Mouse (Mus musculus) embryonic facial prominence, embryonic 11.5 days (tissue): Measurements from ENCODE around the gene Zar1. TPM values are rescaled to one million over a fixed set of nuclear protein-coding genes. Genes with fewer than 3 reads are reported as not detected.
"Not testable (repeated sequence)": the region's sequence is repeated elsewhere in the genome, so short reads cannot be mapped to it uniquely, and the experiment has no call there.

Experiments used
- ATAC-seq: fragments of 200-750 bp; cut with Nextera tagmentation; replicated peaks from 2 replicates; pipeline ENCODE4 v1.8.0; 2017; ENCODE audit warnings: low read depth; ENCODE audit not compliant: insufficient number of reproducible peaks, low FRiP score, low TSS enrichment
- DNase-seq: peaks from one replicate; pipeline ENCODE4 v3.0.0-alpha.2; 2015; ENCODE audit warnings: low spot score
- H3K27ac ChIP-seq: fragments of 300-500 bp; sonication (generic); replicated peaks from 2 replicates; pipeline ENCODE4 v1.5.1; 2014; ENCODE audit warnings: mild to moderate bottlenecking, low read depth, low read length, control low read depth
- H3K27me3 ChIP-seq: fragments of 300-500 bp; sonication (generic); 2 replicates; pipeline ENCODE4 v1.6.1; 2014; ENCODE audit warnings: mild to moderate bottlenecking, low read length, moderate library complexity, mixed read lengths; ENCODE audit not compliant: control insufficient read depth, insufficient read depth
- H3K36me3 ChIP-seq: fragments of 300-500 bp; sonication (generic); replicated peaks from 2 replicates; pipeline ENCODE4 v1.6.1; 2014; ENCODE audit warnings: low read depth, mild to moderate bottlenecking, low read length, moderate library complexity, mixed read lengths; ENCODE audit not compliant: control insufficient read depth, insufficient read depth
- H3K4me1 ChIP-seq: fragments of 300-500 bp; sonication (generic); 2 replicates; pipeline ENCODE4 v1.6.1; 2014; ENCODE audit warnings: low read length, mixed read lengths; ENCODE audit not compliant: control insufficient read depth, insufficient read depth
- H3K4me2 ChIP-seq: fragments of 300-500 bp; sonication (generic); 2 replicates; pipeline ENCODE4 v1.6.1; 2014; ENCODE audit warnings: low read depth, mild to moderate bottlenecking, control low read depth, low read length, moderate library complexity
- H3K4me3 ChIP-seq: fragments of 300-500 bp; sonication (generic); 2 replicates; pipeline ENCODE4 v1.5.1; 2014; ENCODE audit warnings: low read depth, low read length, control low read depth
- H3K9ac ChIP-seq: fragments of 300-500 bp; sonication (generic); replicated peaks from 2 replicates; pipeline ENCODE4 v1.6.1; 2014; ENCODE audit warnings: mild to moderate bottlenecking, control low read depth, low read length
- H3K9me3 ChIP-seq: fragments of 300-500 bp; sonication (generic); replicated peaks from 2 replicates; pipeline ENCODE4 v1.6.1; 2016; ENCODE audit warnings: mild to moderate bottlenecking, low read length, inconsistent platforms, mixed read lengths; ENCODE audit not compliant: control insufficient read depth
- whole genome bisulfite sequencing: fragments of 180-500 bp; shearing (Covaris S2); extraction: QIAGEN DNeasy Blood & Tissue Kit; methylation state at CpG from one replicate; pipeline ENCODE4 v1.1.7; 2014; 5-methylcytosine and 5-hydroxymethylcytosine counted together
- polyA plus RNA-seq: library from polyadenylated mRNA; unstranded; fragments of >200 nt; fragmentation: Nextera tagmentation; extraction: Ambion mirVana; gene quantifications from 2 replicates; pipeline ENCODE4 v1.2.1, GENCODE M21; 2014

Gene Zar1
- 2.4 and 4.2 TPM in 2 replicates for polyA plus RNA-seq

GRCm38 (mm10) chr5:72580970-72581332 lies at the start of gene Zar1:
TSS of gene Zar1 (minus strand) at chr5:72581254.
- peak within 1 kb of the TSS; percentile 30 for H3K4me3 ChIP-seq
- DNase-seq: peak; percentile 17
- WGBS: 5% methylated on average over 16 of the region's 21 CpGs
- H3K27ac ChIP-seq, H3K9me3 ChIP-seq, H3K27me3 ChIP-seq, H3K36me3 ChIP-seq, H3K4me1 ChIP-seq: not testable (repeated sequence)
- peak within 1 kb of the TSS; percentile 60 for H3K9ac ChIP-seq
- peak within 1 kb of the TSS; percentile 75 for H3K4me2 ChIP-seq
- ATAC-seq: peak; percentile 68; the same call in 1 of the 2 replicates

- Histone ChIP-seq H3K9ac (no peak overlapping the region), H3K4me2 (no peak overlapping the region), H3K36me3 (no peaks in the 10 kb centered on the region), H3K27me3 (no peaks in the 10 kb centered on the region), H3K27ac (no peak overlapping the region), H3K9me3 (no peaks in the 10 kb centered on the region), H3K4me3 (no peak overlapping the region), H3K4me1 (no peaks in the 10 kb centered on the region)
- WGBS: 90% methylated on average over 6 of the region's 6 CpGs
- DNase-seq (no peak), ATAC-seq (no peak)
Measured at GRCm38 (mm10) chr5:72630026-72630425, 49.0 kb upstream of the Zar1 start.

DNA sequence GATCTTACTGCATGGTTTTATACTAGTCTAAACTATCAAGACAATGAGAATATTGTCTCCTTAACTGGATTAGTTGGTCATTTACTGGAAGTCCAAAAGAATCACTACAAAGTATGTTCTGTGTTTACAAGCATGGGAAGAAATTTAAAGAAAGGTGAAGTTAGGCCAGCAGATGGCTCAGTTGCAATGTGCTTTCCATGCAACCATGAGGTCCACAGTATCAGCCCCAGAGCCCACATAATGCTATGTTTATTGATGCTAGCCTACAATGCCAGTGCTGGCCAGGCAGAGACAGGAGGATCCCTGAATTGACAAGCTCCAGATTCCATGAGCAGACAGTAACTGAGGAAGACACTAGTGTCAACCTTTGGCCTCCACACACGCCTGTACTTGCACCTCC lies 40.0 kb upstream of the Zar1 start:
- Histone ChIP-seq H3K4me3 (no peak overlapping the region), H3K27me3 (no peaks in the 10 kb centered on the region), H3K9ac (no peak overlapping the region), H3K27ac (no peak overlapping the region), H3K9me3 (no peaks in the 10 kb centered on the region), H3K36me3 (no peaks in the 10 kb centered on the region), H3K4me1 (no peaks in the 10 kb centered on the region), H3K4me2 (no peak overlapping the region)
- no peak for ATAC-seq
- DNase-seq: no peak
- 79% methylated on average over 1 of the region's 1 CpGs for WGBS

DNA sequence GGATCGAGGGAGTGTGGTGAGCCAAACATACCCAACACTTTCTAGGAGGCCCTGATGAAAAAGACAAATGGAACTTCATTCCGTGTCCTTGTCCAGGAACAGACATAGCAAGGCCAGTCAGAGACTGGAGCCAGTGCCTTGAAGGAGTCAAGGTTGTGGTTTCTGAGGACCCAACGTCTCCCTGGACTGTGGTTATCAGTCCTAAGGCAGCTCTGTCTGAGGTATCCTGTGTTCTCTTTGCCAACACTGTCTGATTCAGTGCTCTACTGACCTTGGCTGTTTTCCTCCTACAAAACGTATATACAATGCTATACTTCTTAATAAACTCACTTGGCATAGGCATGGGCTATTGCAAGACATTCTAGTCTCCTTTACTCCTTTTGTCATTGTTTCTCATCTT lies 36.4 kb upstream of the Zar1 start:
- no peaks in the 10 kb centered on the region for H3K4me1 ChIP-seq
- no peak overlapping the region for H3K9ac ChIP-seq
- ATAC-seq (no peak), DNase-seq (no peak)
- no peak overlapping the region for H3K27ac ChIP-seq
- no peak overlapping the region for H3K4me2 ChIP-seq
- 77% methylated on average over 4 of the region's 4 CpGs for WGBS
- no peaks in the 10 kb centered on the region for H3K9me3 ChIP-seq
- no peaks in the 10 kb centered on the region for H3K36me3 ChIP-seq
- H3K27me3 ChIP-seq: no peaks in the 10 kb centered on the region
- no peak overlapping the region for H3K4me3 ChIP-seq

GRCm38 (mm10) chr5:72603138-72603537 lies 22.1 kb upstream of the Zar1 start:
- WGBS: 93% methylated on average over 4 of the region's 4 CpGs
- no peak overlapping the region for H3K4me3 ChIP-seq
- H3K36me3 ChIP-seq: no peaks in the 10 kb centered on the region
- no peaks in the 10 kb centered on the region for H3K4me1 ChIP-seq
- no peaks in the 10 kb centered on the region for H3K9me3 ChIP-seq
- no peaks in the 10 kb centered on the region for H3K27me3 ChIP-seq
- no peak overlapping the region for H3K4me2 ChIP-seq
- H3K27ac ChIP-seq: no peak overlapping the region
- ATAC-seq: no peak
- no peak for DNase-seq
- no peak overlapping the region for H3K9ac ChIP-seq

- ATAC-seq (peak; percentile 44; the same call in 1 of the 2 replicates), DNase-seq (peak; percentile 66)
- 13% methylated on average over 5 of the region's 5 CpGs for WGBS
Measured at GRCm38 (mm10) chr5:72601006-72601405, 20.0 kb upstream of the Zar1 start.

GRCm38 (mm10) chr5:72587192-72587681 lies 6.2 kb upstream of the Zar1 start, which contains the start of gene Gm5868:
TSS of gene Gm5868 (minus strand) at chr5:72587551.
- Histone ChIP-seq H3K4me1 (no peaks in the 10 kb centered on the region), H3K27ac (no peak within 1 kb of the TSS), H3K4me3 (peak within 1 kb of the TSS; percentile 30), H3K9ac (peak within 1 kb of the TSS; percentile 30), H3K4me2 (peak within 1 kb of the TSS; percentile 53), H3K9me3 (no peaks in the 10 kb centered on the region), H3K36me3 (no peaks in the 10 kb centered on the region), H3K27me3 (peaks cover 4% of the 10 kb centered on the region; the same call in 1 of the 2 replicates)
- peak; percentile 19 for DNase-seq
- 3% methylated on average over 36 of the region's 38 CpGs for WGBS
- ATAC-seq: peak; percentile 83

More at GRCm38 (mm10) chr5:72601006-72601405, 20.0 kb upstream of the Zar1 start:
- Histone ChIP-seq H3K9me3 (no peaks in the 10 kb centered on the region), H3K27ac (no peak overlapping the region), H3K27me3 (no peaks in the 10 kb centered on the region), H3K4me1 (no peaks in the 10 kb centered on the region), H3K4me2 (no peak overlapping the region), H3K9ac (no peak overlapping the region), H3K4me3 (no peak overlapping the region), H3K36me3 (no peaks in the 10 kb centered on the region)

- Histone ChIP-seq H3K9ac (peak overlapping the region; percentile 30; the same call in 1 of the 2 replicates), H3K4me3 (peak overlapping the region; percentile 30; the same call in 1 of the 2 replicates), H3K4me2 (peak overlapping the region; percentile 53)
- H3K27ac ChIP-seq, H3K27me3 ChIP-seq, DNase-seq, H3K4me1 ChIP-seq, H3K36me3 ChIP-seq, H3K9me3 ChIP-seq: not testable (repeated sequence)
- 38% methylated on average over 25 of the region's 25 CpGs for WGBS
- peak; percentile 41; the same call in 1 of the 2 replicates for ATAC-seq
Measured at GRCm38 (mm10) chr5:72586667-72587191, 5.7 kb upstream of the Zar1 start.
